Mouse (Mus musculus) embryonic facial prominence, embryonic 14.5 days (tissue): Measurements from ENCODE around the gene Cd99l2. TPM values are rescaled to one million over a fixed set of nuclear protein-coding genes. Genes with fewer than 3 reads are reported as not detected.
A peak's percentile ranks its signal among the peaks of the same experiment; 100 is the strongest.

Experiments
- ATAC-seq: fragments of 200-750 bp; cut with Nextera tagmentation; 2 replicates; pipeline ENCODE4 v1.8.0; 2017; ENCODE audit warnings: low read depth, moderate number of reproducible peaks, moderate TSS enrichment
- DNase-seq: peaks from one replicate; pipeline ENCODE4 v3.0.0-alpha.2; 2015; ENCODE audit warnings: low spot score
- H3K27ac ChIP-seq: fragments of 300-500 bp; sonication (generic); replicated peaks from 2 replicates; pipeline ENCODE4 v1.5.1; 2014; ENCODE audit warnings: low read depth, mild to moderate bottlenecking, low read length, moderate library complexity
- H3K27me3 ChIP-seq: fragments of 300-500 bp; sonication (generic); replicated peaks from 2 replicates; pipeline ENCODE4 v1.6.1; 2014; ENCODE audit warnings: low read length; ENCODE audit not compliant: control insufficient read depth, insufficient read depth
- H3K36me3 ChIP-seq: fragments of 300-500 bp; sonication (generic); 2 replicates; pipeline ENCODE4 v1.6.1; 2014; ENCODE audit warnings: low read length, mixed read lengths; ENCODE audit not compliant: control insufficient read depth, insufficient read depth
- H3K4me1 ChIP-seq: fragments of 300-500 bp; sonication (generic); 2 replicates; pipeline ENCODE4 v1.6.1; 2014; ENCODE audit warnings: antibody characterized with exemption, low read length; ENCODE audit not compliant: control insufficient read depth, insufficient read depth
- H3K4me2 ChIP-seq: fragments of 300-500 bp; sonication (generic); 2 replicates; pipeline ENCODE4 v1.6.1; 2014; ENCODE audit warnings: low read depth, mild to moderate bottlenecking, low read length, moderate library complexity, mixed read lengths
- H3K4me3 ChIP-seq: fragments of 300-500 bp; sonication (generic); 2 replicates; pipeline ENCODE4 v1.5.1; 2014; ENCODE audit warnings: low read depth, mild to moderate bottlenecking, low read length
- H3K9ac ChIP-seq: fragments of 300-500 bp; sonication (generic); 2 replicates; pipeline ENCODE4 v1.6.1; 2014; ENCODE audit warnings: low read depth, mild to moderate bottlenecking, low read length, moderate library complexity, mixed read lengths
- H3K9me3 ChIP-seq: fragments of 300-500 bp; sonication (generic); 2 replicates; pipeline ENCODE4 v1.6.1; 2016; ENCODE audit warnings: low read length; ENCODE audit not compliant: control insufficient read depth
- whole genome bisulfite sequencing: fragments of 180-500 bp; shearing (Covaris S2); extraction: QIAGEN DNeasy Blood & Tissue Kit; methylation state at CpG from one replicate; pipeline ENCODE4 v1.1.7; 2014; 5-methylcytosine and 5-hydroxymethylcytosine counted together
- polyA plus RNA-seq: library from polyadenylated mRNA; unstranded; fragments of >200 nt; fragmentation: Nextera tagmentation; extraction: Ambion mirVana; gene quantifications from 2 replicates; pipeline ENCODE4 v1.2.1, GENCODE M21; 2014

The Cd99l2 gene
- polyA plus RNA-seq, 1 experiment from 2014 or later, result 27.6 TPM

DNA sequence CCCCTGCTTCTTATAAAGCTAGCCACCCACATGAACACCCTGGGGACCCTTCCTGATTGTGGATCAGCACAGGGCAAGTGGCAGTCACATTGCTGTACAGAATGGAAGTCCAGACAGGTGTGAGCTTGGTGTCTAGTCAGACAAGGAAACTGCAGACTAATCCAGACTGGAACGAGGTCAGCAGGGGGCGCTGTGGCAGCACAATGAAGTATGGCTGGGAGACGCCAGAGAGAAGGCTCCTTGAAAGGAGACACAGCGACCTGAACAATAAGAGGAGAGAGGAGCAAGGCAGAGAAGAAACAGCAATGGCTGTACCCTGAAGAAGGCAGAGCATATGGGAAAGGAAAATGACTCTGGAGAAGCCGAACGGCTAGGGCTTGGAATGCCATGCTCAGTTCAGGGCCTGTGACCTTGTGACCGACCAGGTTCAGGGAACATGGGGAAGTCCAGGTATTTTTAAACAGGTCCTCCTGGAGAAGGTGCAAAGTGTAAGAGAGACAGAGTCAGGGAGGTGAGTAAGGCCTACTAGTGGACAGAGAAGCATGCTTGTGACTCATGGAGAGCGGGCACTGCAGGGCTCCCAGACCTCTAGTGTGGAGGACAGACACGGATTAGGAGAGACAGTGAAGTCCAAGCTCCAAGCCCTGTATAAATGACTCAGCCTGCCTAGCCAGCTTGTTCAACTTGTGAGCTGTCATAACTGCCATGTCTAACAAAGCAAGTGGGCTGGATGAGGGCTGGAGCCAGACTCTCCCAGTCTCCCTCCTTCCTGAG is 66.7 kb downstream of the Cd99l2 start:
- 41% methylated on average over 9 of the region's 9 CpGs for WGBS

DNA sequence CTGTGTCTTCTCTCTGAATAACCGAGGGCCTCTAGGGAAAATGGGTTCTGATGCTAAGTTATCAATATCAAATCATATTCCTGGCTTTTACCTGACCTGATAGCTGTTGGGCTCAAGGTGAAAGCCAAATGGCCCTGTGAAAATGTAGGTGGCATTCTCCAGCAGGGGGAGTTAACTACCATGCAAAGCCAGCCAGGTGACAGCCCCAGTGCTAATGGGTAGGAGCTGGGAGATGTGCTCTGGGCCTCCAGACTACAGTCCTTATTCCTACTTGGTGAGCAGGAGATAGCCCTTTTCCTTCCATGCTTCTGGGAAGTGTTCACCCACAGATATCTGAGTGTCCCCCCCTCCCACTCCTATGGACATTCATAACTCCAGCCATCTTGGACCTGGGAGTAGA is 67.8 kb downstream of the Cd99l2 start:
- no peaks in the 10 kb centered on the region for H3K27me3 ChIP-seq
- no peaks in the 10 kb centered on the region for H3K9me3 ChIP-seq
- peaks cover 4% of the 10 kb centered on the region; the same call in 1 of the 2 replicates for H3K36me3 ChIP-seq
- no peak overlapping the region for H3K9ac ChIP-seq
- no peak for ATAC-seq
- no peak overlapping the region for H3K4me3 ChIP-seq
- H3K27ac ChIP-seq, result no peak overlapping the region
- DNase-seq, result peak; percentile 1
- no peak overlapping the region for H3K4me2 ChIP-seq
- 60% methylated on average over 1 of the region's 1 CpGs for WGBS
- H3K4me1 ChIP-seq, result no peaks in the 10 kb centered on the region

More for the DNA sequence above, 66.7 kb downstream of the Cd99l2 start:
- peak; percentile 71 for ATAC-seq
- H3K4me2 ChIP-seq, result no peak overlapping the region
- peaks cover 4% of the 10 kb centered on the region; the same call in 1 of the 2 replicates for H3K36me3 ChIP-seq
- H3K9me3 ChIP-seq, result no peaks in the 10 kb centered on the region
- no peak overlapping the region for H3K27ac ChIP-seq
- H3K27me3 ChIP-seq, result no peaks in the 10 kb centered on the region
- H3K4me1 ChIP-seq, result no peaks in the 10 kb centered on the region
- H3K4me3 ChIP-seq, result no peak overlapping the region
- no peak overlapping the region for H3K9ac ChIP-seq
- DNase-seq, result peak; percentile 72

DNA sequence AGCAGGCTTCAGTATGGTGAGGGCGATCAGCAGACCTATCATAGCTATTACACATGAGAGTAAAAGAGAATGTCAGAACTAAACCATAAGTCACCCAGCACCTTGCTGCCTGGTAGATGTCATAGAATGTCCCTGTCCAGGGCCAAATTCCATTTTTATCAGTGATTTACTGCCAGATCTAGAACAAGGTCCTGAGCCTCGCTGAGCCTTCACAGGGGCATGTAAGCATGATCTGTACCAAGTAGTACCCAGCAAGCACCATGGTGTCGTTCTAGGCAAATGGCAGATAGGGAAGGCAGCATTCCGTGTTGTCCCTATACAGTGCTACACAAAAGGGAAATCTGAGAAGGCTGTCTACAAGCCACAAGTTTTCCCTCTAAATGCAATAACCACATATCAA is 79.0 kb downstream of the Cd99l2 start:
- no peak for DNase-seq
- Histone ChIP-seq H3K4me3 (no peak overlapping the region), H3K4me2 (no peak overlapping the region), H3K27ac (no peak overlapping the region), H3K27me3 (no peaks in the 10 kb centered on the region), H3K9ac (no peak overlapping the region), H3K36me3 (0 out of 2 replicates have a peak, but pooled peaks cover 5% of the 10 kb centered on the region), H3K4me1 (no peaks in the 10 kb centered on the region), H3K9me3 (no peaks in the 10 kb centered on the region)
- 84% methylated on average over 4 of the region's 4 CpGs for WGBS
- no peak for ATAC-seq

DNA sequence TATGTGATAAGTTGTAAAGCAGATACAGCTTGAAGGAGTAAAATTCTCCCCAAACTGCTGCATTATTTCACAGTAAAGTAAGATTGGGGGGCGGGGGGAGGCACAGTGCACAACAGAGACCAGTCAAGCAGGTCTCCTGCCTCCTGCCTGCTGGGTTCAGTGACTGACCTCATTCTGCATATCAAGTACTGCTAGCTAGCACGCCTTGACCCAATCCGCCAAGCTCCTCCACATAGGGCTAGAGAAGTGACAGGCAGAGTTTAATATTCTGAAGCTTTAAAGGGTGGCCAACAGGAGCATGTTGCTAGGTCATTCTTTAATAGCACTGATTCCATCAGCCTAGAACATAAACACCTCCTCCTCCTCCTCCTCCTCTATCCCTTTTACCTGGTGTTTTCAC is 79.9 kb downstream of the Cd99l2 start:
- Histone ChIP-seq H3K27me3 (no peaks in the 10 kb centered on the region), H3K4me1 (no peaks in the 10 kb centered on the region), H3K4me3 (no peak overlapping the region), H3K9ac (no peak overlapping the region), H3K36me3 (0 out of 2 replicates have a peak, but pooled peaks cover 5% of the 10 kb centered on the region), H3K27ac (no peak overlapping the region), H3K9me3 (no peaks in the 10 kb centered on the region), H3K4me2 (no peak overlapping the region)
- no peak for ATAC-seq
- WGBS, result 69% methylated on average over 3 of the region's 3 CpGs
- DNase-seq, result no peak

DNA sequence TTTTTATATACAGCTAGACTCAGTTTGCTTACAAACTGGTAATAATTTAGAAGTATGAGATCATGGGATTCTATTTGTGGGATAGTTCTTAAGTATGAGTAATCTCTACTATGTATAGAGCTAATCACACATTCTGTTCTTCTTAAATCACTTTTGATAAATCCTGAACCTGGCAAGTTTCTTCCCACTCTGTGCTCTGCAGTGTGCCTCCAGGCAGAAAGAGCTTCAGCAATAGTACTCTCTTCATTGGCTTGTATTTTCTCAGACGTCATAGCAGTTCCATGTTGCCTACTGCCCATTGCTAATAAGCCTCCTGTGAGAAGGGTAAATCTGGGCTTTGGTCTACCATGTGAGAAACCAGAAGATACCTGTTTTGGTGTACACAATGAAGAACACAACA is 84.3 kb downstream of the Cd99l2 start:
- no peak overlapping the region for H3K9ac ChIP-seq
- H3K4me1 ChIP-seq, result no peaks in the 10 kb centered on the region
- 62% methylated on average over 1 of the region's 1 CpGs for WGBS
- H3K36me3 ChIP-seq, result no peaks in the 10 kb centered on the region
- H3K4me3 ChIP-seq, result no peak overlapping the region
- no peaks in the 10 kb centered on the region for H3K9me3 ChIP-seq
- DNase-seq (no peak), ATAC-seq (no peak)
- no peak overlapping the region for H3K27ac ChIP-seq
- H3K27me3 ChIP-seq, result no peaks in the 10 kb centered on the region
- H3K4me2 ChIP-seq, result no peak overlapping the region

DNA sequence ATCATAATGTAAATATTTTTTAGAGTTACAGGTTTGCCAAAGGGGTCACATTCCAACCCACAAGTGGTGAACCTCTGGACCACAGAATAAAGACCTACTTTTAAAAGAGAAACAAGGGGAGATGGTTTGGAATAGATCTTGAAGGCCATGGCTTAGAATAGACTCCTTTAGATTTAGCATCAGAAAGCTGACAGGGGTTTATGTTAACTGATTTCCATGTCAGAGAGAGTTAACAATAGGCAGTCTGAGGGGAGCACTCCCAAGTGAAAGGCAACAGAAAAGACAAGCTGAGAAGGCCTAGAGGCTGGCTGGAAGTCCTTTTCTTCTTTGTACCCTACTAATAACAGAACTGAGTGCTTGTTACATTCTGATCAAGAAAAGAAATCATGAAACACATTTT is 86.4 kb downstream of the Cd99l2 start:
- Histone ChIP-seq H3K4me1 (no peaks in the 10 kb centered on the region), H3K27me3 (no peaks in the 10 kb centered on the region), H3K36me3 (no peaks in the 10 kb centered on the region), H3K27ac (no peak overlapping the region), H3K9me3 (no peaks in the 10 kb centered on the region), H3K4me3 (no peak overlapping the region), H3K4me2 (no peak overlapping the region), H3K9ac (no peak overlapping the region)
- ATAC-seq (no peak), DNase-seq (no peak)

DNA sequence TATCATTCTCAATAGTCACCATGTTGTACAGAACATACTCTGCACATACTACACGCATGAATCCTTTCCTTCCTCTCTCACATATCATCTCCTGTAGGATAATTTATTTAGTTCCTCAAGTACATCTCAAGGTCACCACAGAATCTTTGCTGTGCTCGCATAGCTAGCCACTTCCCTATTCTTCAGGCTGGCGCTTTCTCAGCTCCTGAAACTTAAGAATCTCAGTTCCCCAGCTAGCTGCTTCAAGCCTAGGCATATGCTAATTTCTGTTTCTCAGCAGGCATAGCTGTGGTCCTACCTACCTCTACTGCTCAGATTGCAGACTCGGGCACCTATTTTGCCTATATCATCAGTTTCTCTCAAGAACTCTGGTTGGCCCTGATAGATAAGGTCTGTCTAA is 96.3 kb downstream of the Cd99l2 start:
- H3K9me3 ChIP-seq, result no peaks in the 10 kb centered on the region
- DNase-seq (no peak), ATAC-seq (no peak)
- no peak overlapping the region for H3K4me2 ChIP-seq
- H3K4me1 ChIP-seq, result no peaks in the 10 kb centered on the region
- H3K36me3 ChIP-seq, result no peaks in the 10 kb centered on the region
- H3K27me3 ChIP-seq, result no peaks in the 10 kb centered on the region; the same call in 1 of the 2 replicates
- 77% methylated on average over 4 of the region's 4 CpGs for WGBS
- H3K9ac ChIP-seq, result no peak overlapping the region
- no peak overlapping the region for H3K4me3 ChIP-seq
- H3K27ac ChIP-seq, result no peak overlapping the region

DNA sequence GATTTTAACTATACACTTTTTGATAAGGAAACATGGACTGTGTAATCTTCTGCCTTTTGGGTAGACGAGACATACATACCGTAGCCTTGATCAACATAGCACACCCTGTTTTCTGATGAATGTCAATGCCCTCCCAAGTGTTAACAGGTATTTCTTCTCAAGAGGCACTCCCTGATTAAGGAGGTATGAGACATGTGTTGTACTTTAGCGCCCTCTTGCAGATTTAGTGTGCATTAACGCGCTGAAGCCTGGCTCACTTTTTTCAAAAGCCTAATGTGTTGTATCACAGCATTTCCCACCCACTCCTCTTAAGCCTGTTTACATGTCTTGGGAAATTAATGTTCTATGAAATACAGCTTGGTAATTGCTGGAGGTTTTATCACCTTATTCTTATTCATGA is 111.1 kb downstream of the Cd99l2 start:
- no peak for ATAC-seq
- 40% methylated on average over 5 of the region's 5 CpGs for WGBS
- H3K4me3 ChIP-seq, result no peak overlapping the region
- no peaks in the 10 kb centered on the region for H3K4me1 ChIP-seq
- H3K27ac ChIP-seq, result no peak overlapping the region
- no peak overlapping the region for H3K9ac ChIP-seq
- H3K36me3 ChIP-seq, result no peaks in the 10 kb centered on the region
- peak; percentile 22 for DNase-seq
- no peaks in the 10 kb centered on the region for H3K27me3 ChIP-seq
- no peaks in the 10 kb centered on the region for H3K9me3 ChIP-seq
- H3K4me2 ChIP-seq, result no peak overlapping the region

DNA sequence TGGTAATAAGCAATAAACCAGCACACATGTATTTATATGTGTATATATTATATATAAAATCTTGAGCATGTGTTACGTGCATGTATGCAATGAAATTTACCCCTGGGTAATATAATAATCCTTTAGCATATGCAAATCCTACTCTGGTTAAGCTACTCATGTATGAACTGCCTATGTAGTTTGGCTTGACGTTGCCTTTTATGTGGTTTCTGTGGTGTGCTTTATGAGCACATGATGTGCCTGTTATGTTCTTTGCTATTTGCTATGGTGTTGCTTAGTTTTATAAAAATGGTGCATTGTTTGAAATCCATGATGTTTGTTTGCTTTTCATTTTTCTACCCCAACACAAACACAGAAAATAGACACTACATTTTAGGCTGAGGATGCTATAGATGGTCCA is 114.2 kb downstream of the Cd99l2 start:
- WGBS, result 75% methylated on average over 2 of the region's 2 CpGs
- Histone ChIP-seq H3K27me3 (no peaks in the 10 kb centered on the region), H3K9ac (no peak overlapping the region), H3K4me2 (no peak overlapping the region), H3K9me3 (no peaks in the 10 kb centered on the region), H3K36me3 (no peaks in the 10 kb centered on the region), H3K27ac (no peak overlapping the region), H3K4me3 (no peak overlapping the region), H3K4me1 (no peaks in the 10 kb centered on the region)
- no peak for DNase-seq
- ATAC-seq, result no peak
